Mouse (Mus musculus) adrenal gland, adult 18-20 months (tissue): Measurements from ENCODE around the gene Nt5e. TPM values are rescaled to one million over a fixed set of nuclear protein-coding genes. Genes with fewer than 3 reads are reported as not detected.
"Not testable (repeated sequence)": the region's sequence is repeated elsewhere in the genome, so short reads cannot be mapped to it uniquely, and the experiment has no call there.

Source experiments
- DNase-seq, 2 experiments: peaks; one replicate each; pipeline ENCODE4 v3.0.0; 2021 to 2022; ENCODE audit warnings: low spot score in 2 of 2
- long read RNA-seq, 2 experiments: library from polyadenylated mRNA; stranded (forward); transcript quantifications; one replicate each; pipeline ENCODE4 v2.0.0; 2021
- total RNA-seq, 2 experiments: library from RNA; stranded (reverse); gene quantifications; 1 replicate in 1 of 2; 2 replicates in 1 of 2; pipeline ENCODE4 v1.2.3; 2021

The Nt5e gene
- 1 to 10 TPM; 6.3 to 8.4 TPM for total RNA-seq
- long read RNA-seq, experiment 1, transcript Nt5e-201 (9 exons, 3,995 nt): major isoform, 10 of 10 reads
- long read RNA-seq, experiment 1, partial matches to known transcripts: 0 of 10 reads
- long read RNA-seq, experiment 1, other reads (novel, unspliced or antisense): 0 of 10 reads
- long read RNA-seq, experiment 2, transcript Nt5e-201 (9 exons, 3,995 nt): major isoform, 8 of 8 reads
- long read RNA-seq, experiment 2, partial matches to known transcripts: 0 of 8 reads
- long read RNA-seq, experiment 2, other reads (novel, unspliced or antisense): 0 of 8 reads

- DNase-seq: peak; percentile 45 to 51
Measured at GRCm38 (mm10) chr9:88326930-88327901, at the start of gene Nt5e. Gene Nt5e, plus strand, starts transcription at chr9:88327197.

- DNase-seq: no peak
Measured at GRCm38 (mm10) chr9:88277588-88277987, 49.4 kb upstream of the Nt5e start.

GRCm38 (mm10) chr9:88279728-88280127 is 47.3 kb upstream of the Nt5e start:
- DNase-seq: no peak

- DNase-seq: no peak
Measured at GRCm38 (mm10) chr9:88289568-88290168, 37.3 kb upstream of the Nt5e start.

- DNase-seq: no peak
Measured at GRCm38 (mm10) chr9:88292836-88293370, 34.1 kb upstream of the Nt5e start.

GRCm38 (mm10) chr9:88295798-88296197 is 31.2 kb upstream of the Nt5e start:
- no peak for DNase-seq

- no peak for DNase-seq
Measured at GRCm38 (mm10) chr9:88296321-88296720, 30.7 kb upstream of the Nt5e start.

GRCm38 (mm10) chr9:88297244-88297643 is 29.8 kb upstream of the Nt5e start:
- DNase-seq: not testable (repeated sequence)

- DNase-seq: no peak
Measured at GRCm38 (mm10) chr9:88297871-88298658, 28.9 kb upstream of the Nt5e start.

GRCm38 (mm10) chr9:88307019-88307618 is 19.9 kb upstream of the Nt5e start:
- no peak for DNase-seq

- DNase-seq: no peak
Measured at GRCm38 (mm10) chr9:88309127-88309526, 17.9 kb upstream of the Nt5e start.

GRCm38 (mm10) chr9:88319226-88319625 is 7.8 kb upstream of the Nt5e start:
- no peak for DNase-seq

- no peak for DNase-seq
Measured at GRCm38 (mm10) chr9:88324616-88325015, 2.4 kb upstream of the Nt5e start.

GRCm38 (mm10) chr9:88328666-88329065 is 1.7 kb downstream of the Nt5e start:
- DNase-seq: no peak

- no peak for DNase-seq
Measured at GRCm38 (mm10) chr9:88329166-88329748, 2.3 kb downstream of the Nt5e start.

GRCm38 (mm10) chr9:88330316-88330715 is 3.3 kb downstream of the Nt5e start:
- no peak for DNase-seq

- no peak for DNase-seq
Measured at GRCm38 (mm10) chr9:88332447-88332846, 5.5 kb downstream of the Nt5e start.

GRCm38 (mm10) chr9:88335839-88336238 is 8.8 kb downstream of the Nt5e start:
- no peak for DNase-seq

GRCm38 (mm10) chr9:88340819-88341218 is 13.8 kb downstream of the Nt5e start:
- no peak for DNase-seq

GRCm38 (mm10) chr9:88342241-88342640 is 15.2 kb downstream of the Nt5e start:
- no peak for DNase-seq
